Mouse (Mus musculus) heart, adult 2 months (tissue): Measurements from ENCODE around the gene Podnl1. TPM values are rescaled to one million over a fixed set of nuclear protein-coding genes. Genes with fewer than 3 reads are reported as not detected.

Experiments used
- DNase-seq, 2 experiments: peaks; one replicate each; pipeline ENCODE4 v3.0.0; 2021
- H3K27ac ChIP-seq: fragments of 200-600 bp; 2 replicates; pipeline ENCODE4 v1.8.1; 2022
- H3K27me3 ChIP-seq: fragments of 200-500 bp; 2 replicates; pipeline ENCODE4 v1.6.1; 2012; ENCODE audit warnings: mild to moderate bottlenecking, low read length, inconsistent platforms, mixed read lengths; ENCODE audit not compliant: control insufficient read depth, insufficient read depth
- H3K36me3 ChIP-seq: fragments of 200-500 bp; 2 replicates; pipeline ENCODE4 v1.6.1; 2012; ENCODE audit warnings: low read length, inconsistent platforms; ENCODE audit not compliant: control insufficient read depth, insufficient read depth
- H3K4me1 ChIP-seq: fragments of 200-500 bp; 2 replicates; pipeline ENCODE4 v1.6.1; 2011; ENCODE audit warnings: low read length; ENCODE audit not compliant: control insufficient read depth, insufficient read depth
- H3K4me3 ChIP-seq: fragments of 200-600 bp; 2 replicates; pipeline ENCODE4 v1.8.1; 2022
- H3K79me2 ChIP-seq: fragments of 200-500 bp; replicated peaks from 2 replicates; pipeline ENCODE4 v1.6.1; 2012; ENCODE audit warnings: mild to moderate bottlenecking, inconsistent platforms, low read length, moderate library complexity, mixed read lengths; ENCODE audit not compliant: control insufficient read depth, insufficient read depth
- H3K9ac ChIP-seq: fragments of 200-500 bp; 2 replicates; pipeline ENCODE4 v1.6.1; 2012; ENCODE audit warnings: low read depth, mild to moderate bottlenecking, control low read depth, inconsistent platforms, low read length, mixed read lengths
- CTCF ChIP-seq: fragments of 200-600 bp; IDR thresholded peaks from 2 replicates; pipeline ENCODE4 v1.8.1; 2022; ENCODE audit warnings: antibody characterized with exemption, mild to moderate bottlenecking, moderate library complexity
- EP300 ChIP-seq: fragments of 200-500 bp; IDR thresholded peaks from 2 replicates; pipeline ENCODE4 v1.6.1; 2011; ENCODE audit warnings: low read depth, low read length, control low read depth; ENCODE audit not compliant: insufficient read depth
- POLR2A ChIP-seq: fragments of 200-500 bp; IDR thresholded peaks from 2 replicates; pipeline ENCODE4 v1.6.1; 2011; ENCODE audit warnings: mild to moderate bottlenecking, low read depth, low read length, control low read depth; ENCODE audit not compliant: insufficient read depth
- WGBS: fragments of 180-500 bp; shearing (Covaris S2); methylation state at CpG from one replicate; pipeline ENCODE4 v1.1.7; 2018; 5-methylcytosine and 5-hydroxymethylcytosine counted together
- intact Hi-C: fragments of 180-260 bp; cut with DNase I; formaldehyde crosslinking; loops from one replicate; pipeline ENCODE4 v1.15.1; 2025
- polyA plus RNA-seq: library from polyadenylated mRNA; depleted of rRNA; stranded (reverse); fragments of >200 nt; gene quantifications from 2 replicates; pipeline ENCODE4 v1.2.3, GENCODE M21; 2012
- total RNA-seq, 2 experiments: library from RNA; stranded (reverse); gene quantifications; 2 replicates each; pipeline ENCODE4 v1.2.3; 2021

Gene Podnl1
- total and polyA plus RNA-seq, 3 experiments = 0.23 TPM; not detected in 2

DNA sequence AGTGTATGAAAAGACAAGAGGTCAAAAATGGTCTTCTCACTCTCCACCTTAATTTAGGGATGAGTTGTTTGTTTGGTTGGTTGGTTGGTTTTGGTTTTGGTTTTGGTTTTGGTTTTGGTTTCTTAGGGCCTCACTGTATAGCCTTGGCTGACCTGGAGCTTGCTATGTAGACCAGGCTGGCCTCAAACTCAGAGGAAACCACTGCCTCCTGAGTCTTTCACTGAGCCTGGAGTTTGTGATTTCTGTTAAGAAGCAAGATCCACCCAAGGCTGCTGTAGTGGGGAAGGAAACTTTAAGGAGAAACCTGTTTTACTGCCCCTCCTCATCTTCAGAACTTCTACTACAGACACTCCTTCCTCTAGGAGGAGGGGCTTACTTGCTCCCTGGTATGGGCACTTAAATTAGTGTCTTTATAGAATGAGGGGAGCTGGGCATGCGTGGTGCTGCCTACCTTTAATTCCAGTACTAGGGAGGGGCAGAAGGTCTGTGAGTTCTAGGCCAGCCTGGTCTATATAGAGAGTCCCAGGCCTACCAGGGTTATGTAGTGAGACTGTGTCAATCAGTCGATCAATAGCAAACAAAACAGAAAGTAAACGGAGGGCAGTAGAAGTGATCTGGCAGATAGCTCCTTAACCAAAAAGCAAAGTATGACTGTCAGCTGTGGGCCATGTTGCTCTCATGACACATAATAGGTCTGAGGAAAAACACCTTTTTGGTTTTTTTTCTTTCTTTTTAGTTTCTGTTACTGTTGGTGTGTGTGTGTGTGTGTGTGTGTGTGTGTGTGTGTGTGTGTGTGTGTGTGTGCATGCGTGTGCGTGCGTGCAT is 19.4 kb upstream of the Podnl1 start:
- Histone ChIP-seq H3K27ac (no peak overlapping the region), H3K36me3 (no peaks in the 10 kb centered on the region), H3K27me3 (no peaks in the 10 kb centered on the region), H3K4me1 (peaks cover 5% of the 10 kb centered on the region), H3K4me3 (no peak overlapping the region), H3K79me2 (peaks cover 1% of the 10 kb centered on the region; the same call in 1 of the 2 replicates), H3K9ac (no peak overlapping the region)
- intact Hi-C loops = no loop called here
- 95% methylated on average over 3 of the region's 6 CpGs for WGBS
- no peak for TF ChIP-seq CTCF
- no peak for TF ChIP-seq EP300
- no peak for TF ChIP-seq POLR2A
- no peak for DNase-seq

DNA sequence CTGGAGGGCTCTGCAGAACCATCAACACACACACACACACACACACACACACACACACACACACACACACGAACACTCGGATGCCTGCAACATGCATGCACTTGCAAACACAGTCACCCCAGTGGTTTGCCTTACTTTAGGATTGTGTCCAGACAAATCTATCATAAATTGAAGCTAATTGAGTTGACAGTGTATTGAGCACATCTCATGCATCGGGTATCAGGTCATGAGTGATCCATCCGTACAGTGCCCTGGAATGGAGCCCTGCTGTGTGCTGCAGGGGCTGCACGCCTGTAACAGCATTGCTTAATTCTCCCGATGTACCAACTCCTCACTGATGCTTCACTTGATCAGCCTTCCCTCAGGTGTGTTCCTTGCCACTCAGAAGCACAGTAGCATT is 10.1 kb upstream of the Podnl1 start:
- no peak overlapping the region for H3K27ac ChIP-seq
- H3K27me3 ChIP-seq = no peaks in the 10 kb centered on the region
- no peaks in the 10 kb centered on the region for H3K79me2 ChIP-seq
- H3K9ac ChIP-seq = no peak overlapping the region
- TF ChIP-seq POLR2A (no peak), CTCF (no peak), EP300 (no peak)
- intact Hi-C loops = no loop called here
- no peaks in the 10 kb centered on the region for H3K4me1 ChIP-seq
- no peak for DNase-seq
- WGBS = 88% methylated on average over 6 of the region's 6 CpGs
- no peaks in the 10 kb centered on the region for H3K36me3 ChIP-seq
- H3K4me3 ChIP-seq = no peak overlapping the region

DNA sequence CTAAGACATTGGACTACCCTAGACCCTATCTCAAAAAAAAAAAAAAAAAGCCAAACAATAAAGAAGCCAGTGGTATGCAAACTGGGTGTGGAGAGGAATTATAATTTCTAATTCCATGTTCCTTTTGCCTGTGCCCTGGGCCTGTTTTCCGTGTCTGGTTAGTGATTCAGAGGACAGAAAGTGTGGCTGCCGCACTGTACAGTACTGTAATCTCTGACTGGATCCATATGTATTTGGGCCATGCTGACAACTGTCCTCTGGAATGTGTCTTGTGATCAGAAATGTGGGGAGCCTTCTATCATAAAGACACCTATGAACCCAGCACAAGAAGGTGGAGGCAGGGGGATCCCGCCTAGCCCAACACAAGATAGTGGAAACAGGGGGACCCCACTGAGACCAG is 3.6 kb upstream of the Podnl1 start:
- Histone ChIP-seq H3K79me2 (no peaks in the 10 kb centered on the region), H3K27ac (no peak overlapping the region), H3K27me3 (no peaks in the 10 kb centered on the region), H3K36me3 (no peaks in the 10 kb centered on the region), H3K9ac (no peak overlapping the region), H3K4me3 (no peak overlapping the region), H3K4me1 (no peaks in the 10 kb centered on the region)
- intact Hi-C loops = no loop called here
- no peak for DNase-seq
- 61% methylated on average over 3 of the region's 3 CpGs for WGBS
- no peak for TF ChIP-seq EP300
- TF ChIP-seq CTCF = no peak
- TF ChIP-seq POLR2A = no peak

DNA sequence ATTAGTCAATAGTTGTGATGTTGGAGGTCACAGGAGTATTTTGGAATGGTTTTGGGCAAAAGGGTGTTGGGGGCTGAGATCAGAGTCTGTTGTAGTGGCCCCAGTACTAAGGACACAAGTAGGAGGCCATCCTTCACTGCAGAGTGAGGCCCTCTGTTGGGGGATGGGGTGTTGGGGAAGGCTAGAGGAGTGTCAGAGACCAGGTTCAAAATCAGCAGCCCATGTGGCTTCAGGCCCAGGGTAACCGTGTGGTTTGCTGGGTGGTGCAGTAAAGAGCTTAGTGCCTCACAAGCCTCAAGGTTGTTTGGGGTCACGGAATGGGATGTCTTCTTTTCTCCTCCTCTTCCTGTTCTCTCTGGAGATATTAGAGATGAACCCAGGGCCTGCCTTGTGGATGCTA is 953 bp downstream of the Podnl1 start:
- Histone ChIP-seq H3K4me1 (no peaks in the 10 kb centered on the region), H3K27ac (no peak overlapping the region), H3K79me2 (no peaks in the 10 kb centered on the region), H3K4me3 (no peak overlapping the region), H3K9ac (no peak overlapping the region), H3K27me3 (no peaks in the 10 kb centered on the region), H3K36me3 (no peaks in the 10 kb centered on the region)
- TF ChIP-seq EP300 (no peak), POLR2A (no peak), CTCF (no peak)
- WGBS = 75% methylated on average over 2 of the region's 2 CpGs
- DNase-seq = no peak
- intact Hi-C loops = no loop called here

DNA sequence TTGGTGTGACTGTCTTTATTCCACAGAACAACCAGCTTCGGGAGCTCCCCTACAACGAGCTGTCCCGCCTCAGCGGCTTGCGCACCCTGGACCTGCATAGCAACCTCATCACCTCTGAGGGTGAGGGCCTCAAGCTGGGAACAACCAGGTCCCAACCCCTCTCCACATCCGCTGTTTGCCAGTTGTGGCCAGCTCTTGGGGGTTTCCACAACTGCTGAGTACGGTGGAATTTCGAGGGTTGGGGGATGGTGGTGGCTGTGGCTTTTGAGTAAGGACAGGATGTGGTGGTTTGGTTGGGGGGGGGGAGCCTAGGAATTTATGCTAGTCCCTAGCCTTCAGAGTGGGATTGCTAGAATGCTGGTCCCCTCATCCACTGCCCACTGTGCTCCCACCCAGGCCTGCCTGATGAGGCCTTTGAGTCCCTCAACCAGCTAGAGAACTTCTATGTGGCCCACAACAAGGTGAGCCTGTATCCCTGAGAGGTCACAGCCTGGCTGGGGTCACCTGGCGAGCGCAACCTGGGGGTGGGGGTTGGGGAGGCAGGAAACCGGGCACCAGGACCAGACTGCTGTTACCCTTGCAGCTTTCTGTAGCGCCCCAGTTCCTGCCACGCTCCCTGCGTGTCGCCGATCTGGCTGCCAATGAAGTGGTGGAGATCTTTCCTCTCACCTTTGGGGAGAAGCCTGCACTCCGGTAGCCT is 1.6 kb downstream of the Podnl1 start:
- TF ChIP-seq CTCF (no peak), EP300 (no peak), POLR2A (no peak)
- H3K4me1 ChIP-seq = no peaks in the 10 kb centered on the region
- no peaks in the 10 kb centered on the region for H3K36me3 ChIP-seq
- no peak overlapping the region for H3K9ac ChIP-seq
- DNase-seq = no peak
- no peaks in the 10 kb centered on the region for H3K79me2 ChIP-seq
- H3K27me3 ChIP-seq = no peaks in the 10 kb centered on the region
- H3K4me3 ChIP-seq = no peak overlapping the region
- intact Hi-C loops = no loop called here
- no peak overlapping the region for H3K27ac ChIP-seq
- 58% methylated on average over 17 of the region's 17 CpGs for whole genome bisulfite sequencing

DNA sequence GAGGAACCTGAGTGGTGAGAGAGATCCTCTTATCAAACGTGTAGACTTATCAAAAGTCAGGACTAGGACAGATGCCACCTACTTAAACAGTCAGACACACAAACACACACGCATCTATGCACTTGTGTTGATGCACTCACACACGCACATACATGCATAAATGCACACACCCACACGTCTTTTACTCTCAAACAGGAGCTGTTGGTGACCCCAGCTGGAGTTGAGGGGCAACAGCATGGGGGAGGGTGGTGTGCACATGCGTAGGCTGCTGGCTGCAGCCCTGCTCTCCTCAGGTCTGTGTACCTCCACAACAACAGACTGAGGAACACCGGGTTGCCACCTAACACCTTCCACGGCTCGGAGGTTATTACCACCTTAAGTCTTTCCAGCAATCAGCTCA is 2.5 kb downstream of the Podnl1 start:
- no peak for DNase-seq
- no peak overlapping the region for H3K27ac ChIP-seq
- no peak overlapping the region for H3K4me3 ChIP-seq
- WGBS = 58% methylated on average over 8 of the region's 8 CpGs
- no peak overlapping the region for H3K9ac ChIP-seq
- no peaks in the 10 kb centered on the region for H3K79me2 ChIP-seq
- TF ChIP-seq POLR2A (no peak), EP300 (no peak), CTCF (peak; percentile 8; the same call in 1 of the 2 replicates)
- no peaks in the 10 kb centered on the region for H3K36me3 ChIP-seq
- intact Hi-C loops = no loop called here
- H3K4me1 ChIP-seq = no peaks in the 10 kb centered on the region
- no peaks in the 10 kb centered on the region for H3K27me3 ChIP-seq
